Mouse (Mus musculus): ENCODE measurements around the gene Mef2a.
"Not testable (repeated sequence)": the region's sequence is repeated elsewhere in the genome, so short reads cannot be mapped to it uniquely, and the experiment has no call there.

Gene Mef2a

GRCm38 (mm10) chr7:67371351-67371890 lies 1.2 kb downstream of the Mef2a start:
- no peak for DNase-seq (ENCODE audit: low spot score)

DNA sequence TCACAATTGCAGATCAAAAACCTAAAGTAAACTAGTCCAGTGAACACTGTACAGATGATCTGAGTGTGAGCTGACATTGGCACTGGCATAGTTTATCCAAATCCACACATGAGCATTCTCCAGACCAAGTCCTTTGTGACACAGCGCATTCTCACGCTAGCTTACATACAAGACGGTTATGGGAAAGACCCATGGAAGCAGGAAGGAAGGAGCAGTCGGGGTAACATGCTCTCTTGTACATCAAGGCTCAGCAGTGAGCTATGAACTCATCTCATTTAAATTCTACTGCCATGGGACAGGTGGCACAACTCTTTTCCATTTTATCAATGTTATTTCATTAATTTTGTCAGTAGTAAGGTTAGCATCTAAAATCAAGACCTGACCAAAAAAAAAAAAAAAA lies 3.0 kb downstream of the Mef2a start:
- no peak for DNase-seq (ENCODE audit: low spot score)

DNA sequence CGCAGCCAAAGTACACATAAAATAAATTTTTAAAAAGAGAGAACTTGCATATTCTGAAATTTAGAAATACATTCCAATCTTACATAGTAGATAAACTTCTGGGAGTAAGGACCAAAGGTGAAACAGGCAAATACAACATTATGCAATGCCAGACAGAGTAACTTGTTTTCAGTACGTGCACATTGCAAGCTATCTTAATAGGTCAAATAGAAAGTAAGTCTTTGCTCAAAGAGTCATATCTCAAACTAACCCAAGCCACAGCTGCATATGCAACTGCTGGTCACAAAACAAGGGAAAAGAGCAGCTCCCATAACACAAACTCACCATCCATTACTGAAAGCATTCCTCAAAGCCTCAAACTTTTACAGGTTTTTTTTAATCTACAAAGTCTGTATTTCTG lies 4.3 kb downstream of the Mef2a start:
- peak; percentile 12 for DNase-seq (ENCODE audit: low spot score)

GRCm38 (mm10) chr7:67360588-67360987 lies 12.1 kb downstream of the Mef2a start:
- DNase-seq (ENCODE audit: low spot score), result no peak

DNA sequence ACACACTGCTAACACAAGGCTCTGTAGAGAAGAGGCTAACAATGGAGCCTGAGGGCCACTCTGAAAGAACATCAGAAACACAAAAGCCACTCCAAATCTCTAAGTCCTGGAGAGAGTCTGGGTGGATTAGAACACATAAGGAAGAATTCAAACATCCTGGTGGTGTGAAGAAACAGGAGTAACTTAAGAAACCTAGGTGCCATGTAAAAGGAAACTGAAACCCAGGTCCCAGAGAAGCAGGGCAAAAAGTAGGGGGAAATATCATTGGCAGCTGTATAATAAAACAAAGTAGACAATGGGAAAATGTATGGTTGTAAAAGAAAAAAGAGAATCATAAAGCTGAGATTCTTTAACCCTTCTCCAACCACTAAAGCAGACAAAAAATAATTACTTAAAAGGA lies 12.8 kb downstream of the Mef2a start:
- no peak for DNase-seq (ENCODE audit: low spot score)

GRCm38 (mm10) chr7:67355870-67356269 lies 16.8 kb downstream of the Mef2a start:
- no peak for DNase-seq (ENCODE audit: low spot score)

GRCm38 (mm10) chr7:67353667-67354066 lies 19.0 kb downstream of the Mef2a start:
- no peak for DNase-seq (ENCODE audit: low spot score)

GRCm38 (mm10) chr7:67352989-67353388 lies 19.7 kb downstream of the Mef2a start:
- DNase-seq (ENCODE audit: low spot score), result no peak

GRCm38 (mm10) chr7:67344443-67344842 lies 28.2 kb downstream of the Mef2a start:
- no peak for DNase-seq (ENCODE audit: low spot score)

- no peak for DNase-seq (ENCODE audit: low spot score)
Observed at GRCm38 (mm10) chr7:67342067-67342625, 30.5 kb downstream of the Mef2a start.

- DNase-seq (ENCODE audit: low spot score), result no peak
Observed at GRCm38 (mm10) chr7:67320359-67320758, 52.3 kb downstream of the Mef2a start.

DNA sequence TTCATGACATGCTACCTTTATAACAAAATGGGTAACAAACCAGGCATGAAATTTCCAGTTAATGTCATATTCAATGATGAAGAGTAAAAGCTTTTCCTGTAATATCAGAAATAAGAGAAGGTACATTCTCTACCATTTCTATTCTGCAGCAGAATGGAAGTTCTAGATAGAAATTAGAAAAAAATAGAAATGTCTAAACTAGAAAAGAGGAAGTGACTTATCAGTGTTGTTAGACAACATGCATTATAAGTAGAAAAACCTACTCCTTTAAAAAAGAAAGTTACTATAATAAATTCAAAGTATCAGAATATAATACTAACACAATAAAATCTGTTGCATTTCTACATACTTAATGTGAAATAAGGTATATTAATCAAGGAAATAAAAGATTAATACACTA lies 54.0 kb downstream of the Mef2a start:
- no peak for DNase-seq (ENCODE audit: low spot score)

DNA sequence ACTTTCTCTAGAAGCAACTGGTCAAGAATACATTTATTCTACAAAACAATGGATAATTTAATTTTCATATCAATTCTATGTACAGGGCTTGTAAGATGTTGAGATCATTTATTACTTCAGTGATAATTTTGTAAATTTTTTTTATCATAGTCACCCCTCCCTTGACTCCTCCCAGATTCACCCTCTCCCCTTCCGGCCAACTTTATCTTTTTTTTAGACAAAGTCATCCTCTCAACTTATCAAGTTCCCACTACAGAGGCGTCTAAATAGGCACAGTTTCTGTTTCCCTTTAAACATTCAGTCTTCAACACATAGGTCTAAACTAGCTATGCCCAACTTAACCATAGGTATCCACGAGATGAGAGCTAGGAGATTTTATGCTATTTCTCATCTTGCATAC lies 59.5 kb downstream of the Mef2a start:
- DNase-seq (ENCODE audit: low spot score), result no peak

- no peak for DNase-seq (ENCODE audit: low spot score)
Observed at GRCm38 (mm10) chr7:67310151-67310550, 62.5 kb downstream of the Mef2a start.

- no peak for DNase-seq (ENCODE audit: low spot score)
Observed at GRCm38 (mm10) chr7:67308102-67308501, 64.6 kb downstream of the Mef2a start.

DNA sequence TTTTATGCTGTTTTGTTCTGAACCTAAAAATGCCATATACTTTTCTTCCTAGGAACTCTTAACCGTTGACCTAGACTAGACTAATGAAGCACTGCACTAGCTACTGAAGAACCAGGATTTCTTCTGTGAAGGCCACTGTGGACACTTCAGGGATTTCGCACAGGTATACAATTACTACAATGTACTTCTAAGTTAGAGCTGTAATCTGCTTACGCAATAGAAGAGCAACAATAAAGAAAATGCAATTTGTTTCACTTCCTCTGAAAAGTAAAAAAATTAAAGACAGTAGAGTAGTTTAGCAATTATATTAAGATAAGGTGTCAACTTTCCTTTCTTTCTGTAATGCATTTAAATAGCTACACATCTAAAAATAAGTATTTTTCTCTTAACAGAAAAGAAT lies 65.6 kb downstream of the Mef2a start:
- DNase-seq (ENCODE audit: low spot score), result no peak

GRCm38 (mm10) chr7:67304937-67305336 lies 67.7 kb downstream of the Mef2a start:
- DNase-seq (ENCODE audit: low spot score), result no peak

GRCm38 (mm10) chr7:67296419-67296818 lies 76.2 kb downstream of the Mef2a start:
- no peak for DNase-seq (ENCODE audit: low spot score)

DNA sequence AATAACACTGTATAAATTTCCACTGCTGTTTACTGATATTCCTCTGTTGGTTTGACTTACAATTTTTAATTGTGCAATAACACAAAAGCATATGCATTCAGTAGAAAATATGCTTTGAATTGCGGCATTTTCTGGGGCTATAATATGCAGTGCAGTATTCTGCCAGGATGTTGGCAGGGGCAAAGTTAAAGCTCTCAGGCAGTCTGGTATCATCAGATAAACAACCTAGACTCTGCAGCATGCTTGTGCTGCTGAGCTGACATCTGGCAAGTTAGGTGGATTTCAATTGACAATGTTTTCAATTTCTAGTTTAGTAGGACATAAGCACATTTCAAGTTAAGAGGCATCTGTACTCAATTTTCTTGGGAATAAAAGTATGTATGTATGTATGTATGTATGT lies 81.3 kb downstream of the Mef2a start:
- no peak for DNase-seq (ENCODE audit: low spot score)

- no peak for DNase-seq (ENCODE audit: low spot score)
Observed at GRCm38 (mm10) chr7:67287456-67287855, 85.2 kb downstream of the Mef2a start.

GRCm38 (mm10) chr7:67283581-67283980 lies 89.1 kb downstream of the Mef2a start:
- DNase-seq (ENCODE audit: low spot score), result no peak

GRCm38 (mm10) chr7:67270447-67270846 lies 102.2 kb downstream of the Mef2a start:
- not testable (repeated sequence) for DNase-seq (ENCODE audit: low spot score)

DNA sequence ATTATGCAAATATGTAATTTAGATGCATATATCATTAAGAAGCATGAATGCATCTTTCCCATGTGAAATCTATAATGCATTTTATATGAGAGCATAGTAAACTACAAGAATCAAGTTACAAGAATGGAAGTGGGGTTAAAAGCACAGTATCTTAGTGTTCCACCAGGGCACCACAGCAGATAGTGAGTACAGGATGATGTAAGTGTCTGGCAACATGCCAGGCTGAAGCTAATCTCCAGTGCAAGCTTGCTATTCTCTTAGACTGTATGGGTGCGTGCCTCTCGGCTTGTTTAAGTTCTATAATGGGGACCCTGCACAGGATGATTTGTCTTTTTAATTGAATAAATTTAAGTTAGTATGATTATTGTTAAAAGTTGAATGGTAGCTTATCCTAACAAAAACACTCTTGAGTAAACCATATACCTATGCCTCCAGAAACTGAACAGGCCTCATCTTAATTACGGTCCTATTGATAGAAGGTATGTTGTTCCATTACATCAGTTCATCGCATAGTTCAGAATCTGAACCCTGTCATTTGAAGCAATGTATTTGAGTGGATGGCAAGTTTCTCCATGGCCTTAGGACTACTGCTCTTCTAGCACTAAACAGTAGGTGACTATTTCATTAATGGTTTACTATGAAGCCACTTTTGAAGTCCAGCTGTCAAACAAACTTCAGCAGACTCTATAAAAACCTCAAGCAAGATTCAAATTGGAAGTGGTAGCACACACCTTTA lies 112.7 kb downstream of the Mef2a start:
- DNase-seq (ENCODE audit: low spot score), result peak; percentile 21

- DNase-seq (ENCODE audit: low spot score), result no peak
Observed at GRCm38 (mm10) chr7:67246067-67246466, 126.6 kb downstream of the Mef2a start.
